Mouse (Mus musculus) 3T3-L1 (cell line): Measurements from ENCODE around the gene Tomm40l.

Experiments used
- DNase-seq: peaks from one replicate; pipeline ENCODE4 v3.0.0-alpha.2; 2015; ENCODE audit warnings: low read depth, low spot score

Tomm40l gene

GRCm38 (mm10) chr1:171222238-171223155 is at the start of gene Tomm40l:
Gene Tomm40l (minus strand): TSS chr1:171222514.
- peak; percentile 100 for DNase-seq

GRCm38 (mm10) chr1:171272086-171272485 is 49.8 kb upstream of the Tomm40l start:
- DNase-seq = no peak

- no peak for DNase-seq
Observed at GRCm38 (mm10) chr1:171271622-171272021, 49.3 kb upstream of the Tomm40l start.

GRCm38 (mm10) chr1:171271196-171271595 is 48.9 kb upstream of the Tomm40l start:
- DNase-seq = no peak

- peak; percentile 17 for DNase-seq
Observed at GRCm38 (mm10) chr1:171270573-171270900, 48.2 kb upstream of the Tomm40l start.

- peak; percentile 81 for DNase-seq
Observed at GRCm38 (mm10) chr1:171269848-171270572, 47.7 kb upstream of the Tomm40l start, which contains the start of gene B4galt3. Gene B4galt3 (plus strand): TSS chr1:171270328.

GRCm38 (mm10) chr1:171268341-171268740 is 46.0 kb upstream of the Tomm40l start:
- peak; percentile 66 for DNase-seq

GRCm38 (mm10) chr1:171265971-171266744 is 43.8 kb upstream of the Tomm40l start:
- DNase-seq = no peak

- DNase-seq = peak; percentile 57
Observed at GRCm38 (mm10) chr1:171263666-171264461, 41.5 kb upstream of the Tomm40l start.

GRCm38 (mm10) chr1:171263185-171263611 is 40.9 kb upstream of the Tomm40l start:
- peak; percentile 91 for DNase-seq

- peak; percentile 94 for DNase-seq
Observed at GRCm38 (mm10) chr1:171262594-171263130, 40.3 kb upstream of the Tomm40l start.

- DNase-seq = peak; percentile 19
Observed at GRCm38 (mm10) chr1:171260316-171260715, 38.0 kb upstream of the Tomm40l start.

GRCm38 (mm10) chr1:171258921-171259320 is 36.6 kb upstream of the Tomm40l start:
- DNase-seq = no peak

GRCm38 (mm10) chr1:171257781-171258180 is 35.5 kb upstream of the Tomm40l start:
- DNase-seq = no peak

GRCm38 (mm10) chr1:171256937-171257548 is 34.7 kb upstream of the Tomm40l start:
- DNase-seq = peak; percentile 85

- no peak for DNase-seq
Observed at GRCm38 (mm10) chr1:171256095-171256818, 33.9 kb upstream of the Tomm40l start.

GRCm38 (mm10) chr1:171252415-171252814 is 30.1 kb upstream of the Tomm40l start:
- no peak for DNase-seq

- DNase-seq = peak; percentile 57
Observed at GRCm38 (mm10) chr1:171251594-171252324, 29.4 kb upstream of the Tomm40l start.
